Mouse (Mus musculus): ENCODE results near the gene Hoxc4. TPM values are rescaled to one million over a fixed set of nuclear protein-coding genes. Genes with fewer than 3 reads are reported as not detected.
A peak's percentile ranks its signal among the peaks of the same experiment; 100 is the strongest.

The Hoxc4 gene
- total RNA-seq, 2 experiments from 2014 or later: 5.3 to 6.3 TPM

DNA sequence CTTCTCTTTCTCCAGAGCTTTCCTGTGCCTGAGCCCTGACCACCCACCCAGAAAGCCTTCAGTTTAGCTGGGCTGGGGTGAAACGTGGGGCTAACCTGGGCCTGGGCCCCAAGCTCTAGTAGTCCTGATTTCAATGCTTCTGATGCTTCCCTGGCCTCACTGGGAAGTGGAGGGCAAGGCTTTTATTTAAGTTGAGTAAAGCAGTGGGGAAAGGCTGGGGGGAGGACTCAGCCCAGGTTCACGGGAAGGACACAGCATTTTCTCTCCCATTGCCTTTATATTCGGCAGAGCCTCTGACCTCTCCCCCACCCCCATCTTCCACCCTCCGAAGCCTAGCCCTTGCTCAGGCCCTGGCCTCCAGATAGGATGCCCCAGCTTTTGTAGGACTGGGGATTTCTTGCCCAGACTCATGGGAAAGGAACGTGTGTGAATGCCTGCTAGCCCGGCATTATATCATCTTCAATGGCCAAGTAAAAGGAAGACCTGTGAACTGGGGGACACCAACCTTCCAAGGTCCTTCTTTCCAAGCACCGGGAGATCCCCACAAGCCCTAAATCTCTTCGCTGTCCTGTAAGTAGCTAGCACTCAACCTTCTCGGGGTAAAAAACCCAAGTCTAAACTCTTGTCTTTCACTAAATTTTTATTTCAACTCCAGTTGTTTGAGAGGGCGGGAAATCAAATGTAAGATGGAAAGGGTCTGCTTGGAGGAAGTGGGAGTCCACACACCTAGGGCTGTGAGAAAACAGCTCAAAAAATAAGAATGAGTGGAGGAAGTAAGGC lies 20.2 kb downstream of the Hoxc4 start:
- no peak for DNase-seq

DNA sequence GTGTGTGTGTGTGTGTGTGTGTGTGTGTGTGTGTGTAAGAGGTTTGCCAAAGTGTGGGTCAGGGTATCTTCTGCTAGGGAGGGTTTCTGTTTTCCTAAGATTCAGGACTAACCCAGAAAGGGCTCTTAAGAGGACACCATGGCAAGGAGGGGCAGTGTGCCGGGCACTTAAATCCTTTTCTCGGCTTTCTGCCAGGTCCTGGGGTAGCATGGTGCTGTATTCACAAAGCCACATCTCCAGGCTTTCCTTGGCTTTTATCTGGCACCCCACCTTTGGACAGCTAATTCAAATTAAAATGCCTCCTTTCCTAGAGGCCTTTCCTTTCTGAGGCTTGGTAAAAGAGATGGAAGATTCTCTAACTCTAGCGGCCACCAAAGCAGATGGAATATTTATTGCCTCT lies 20.9 kb downstream of the Hoxc4 start:
- DNase-seq: no peak

DNA sequence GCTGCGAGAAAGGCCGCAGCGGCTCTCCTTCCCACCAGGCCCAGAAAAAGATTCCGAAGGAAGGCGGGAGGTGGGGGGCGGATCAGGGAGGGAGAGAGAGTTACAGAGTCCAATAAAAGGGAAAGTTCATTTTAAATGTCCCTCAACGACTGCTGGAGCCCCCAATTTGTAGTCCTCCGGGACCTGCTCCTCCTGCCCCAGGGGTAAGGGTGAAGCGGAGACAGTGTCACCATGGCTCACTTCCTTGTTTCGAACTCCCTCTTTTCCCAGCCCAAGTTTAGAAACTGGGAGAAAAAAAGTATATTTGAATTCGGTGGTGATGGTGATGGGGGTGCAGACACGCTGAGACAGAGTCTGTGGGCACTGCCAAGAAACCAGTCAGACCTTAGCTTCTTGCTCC lies 21.9 kb downstream of the Hoxc4 start:
- DNase-seq: no peak

DNA sequence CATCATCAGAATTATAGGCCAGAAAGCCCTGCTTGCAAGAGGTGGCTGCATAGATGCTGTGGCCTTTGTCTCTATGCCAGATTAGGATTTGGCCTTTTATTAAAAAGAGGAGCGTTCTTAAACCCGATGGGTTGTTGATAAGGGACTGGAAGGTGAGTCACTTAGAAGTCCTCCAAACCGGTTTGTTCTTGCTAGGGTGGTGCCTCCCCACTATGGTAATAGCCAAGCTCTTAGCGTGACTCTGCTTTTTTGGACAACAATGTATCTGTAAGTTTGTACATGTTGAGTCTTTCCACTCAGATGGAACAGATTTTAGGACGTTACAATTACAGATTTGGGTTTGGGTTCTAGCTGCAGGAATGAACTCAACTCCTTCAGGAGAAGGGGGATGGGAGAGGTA lies 22.9 kb downstream of the Hoxc4 start:
- DNase-seq: no peak

- no peak for DNase-seq
Observed at GRCm38 (mm10) chr15:103042209-103042608, 23.5 kb downstream of the Hoxc4 start.

GRCm38 (mm10) chr15:103051670-103052069 lies 32.9 kb downstream of the Hoxc4 start:
- no peak for DNase-seq

DNA sequence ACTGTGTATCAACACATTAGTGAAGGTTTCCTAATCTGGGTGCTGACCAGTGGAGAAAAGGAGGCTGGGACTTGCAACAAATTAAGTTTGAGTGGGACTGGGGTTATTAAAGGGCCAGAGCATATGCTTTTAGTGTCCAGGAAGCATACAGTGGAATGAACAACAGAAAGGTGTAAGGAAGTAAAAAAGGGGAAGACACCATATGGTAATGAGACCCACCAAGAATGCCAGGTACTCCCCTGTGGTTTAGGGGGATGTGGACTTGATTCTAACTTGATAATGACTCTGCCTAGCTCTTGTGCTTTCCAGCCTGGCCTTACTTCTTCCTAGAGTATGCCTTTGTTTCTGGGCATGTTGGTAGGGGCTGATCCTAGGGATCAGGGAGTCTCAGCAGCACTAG lies 34.5 kb downstream of the Hoxc4 start:
- DNase-seq: no peak

GRCm38 (mm10) chr15:103056396-103056795 lies 37.7 kb downstream of the Hoxc4 start:
- DNase-seq: no peak

DNA sequence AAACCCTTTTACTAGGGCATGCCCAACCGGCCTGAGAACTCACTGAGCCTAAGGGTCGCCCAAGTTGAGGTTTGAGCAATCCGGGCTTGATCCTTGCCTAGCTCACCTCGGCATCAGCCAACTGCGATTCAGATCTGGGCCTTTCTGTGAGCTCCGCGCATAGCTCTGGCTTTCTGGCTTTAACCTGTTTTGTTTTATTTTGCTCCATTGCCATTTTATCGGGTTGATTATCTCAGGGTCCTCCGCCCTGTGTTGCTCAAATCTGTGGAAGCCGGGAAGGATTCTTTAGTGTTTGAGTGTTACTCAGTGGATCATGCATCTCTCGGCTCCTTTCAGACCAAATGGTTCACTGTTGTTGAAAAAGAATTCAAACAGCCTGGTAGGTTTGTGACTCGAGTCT lies 40.0 kb downstream of the Hoxc4 start:
- DNase-seq: no peak

DNA sequence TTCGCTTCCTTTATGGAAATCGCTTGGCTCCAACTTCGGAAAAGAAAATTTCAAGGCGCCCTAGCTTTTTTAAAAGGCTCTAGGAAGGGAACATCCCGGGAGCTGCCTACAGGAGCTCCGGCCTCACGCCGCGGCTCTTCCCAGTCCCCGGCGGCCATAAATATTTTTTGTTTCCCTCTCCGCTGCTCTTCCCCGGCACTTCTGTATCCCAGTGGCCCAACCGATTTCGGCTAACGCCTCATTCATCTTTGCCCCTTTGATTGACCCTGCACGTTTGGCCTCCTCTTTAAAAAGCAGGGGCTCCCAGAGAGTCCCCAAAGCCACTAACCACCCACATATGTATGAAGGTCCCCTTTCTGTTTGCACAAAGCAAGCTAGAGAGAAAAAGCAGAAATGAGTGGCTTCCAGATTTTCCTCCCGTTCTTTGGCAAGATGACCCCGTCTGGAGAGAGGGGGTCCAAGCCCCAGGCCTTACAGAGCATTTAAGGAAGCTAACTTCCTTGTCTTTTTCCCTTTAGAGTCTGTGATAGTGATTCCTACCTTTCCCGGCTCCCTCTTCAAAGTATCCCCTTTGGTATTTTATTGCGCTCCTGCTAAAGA lies 40.8 kb downstream of the Hoxc4 start:
- no peak for DNase-seq

DNA sequence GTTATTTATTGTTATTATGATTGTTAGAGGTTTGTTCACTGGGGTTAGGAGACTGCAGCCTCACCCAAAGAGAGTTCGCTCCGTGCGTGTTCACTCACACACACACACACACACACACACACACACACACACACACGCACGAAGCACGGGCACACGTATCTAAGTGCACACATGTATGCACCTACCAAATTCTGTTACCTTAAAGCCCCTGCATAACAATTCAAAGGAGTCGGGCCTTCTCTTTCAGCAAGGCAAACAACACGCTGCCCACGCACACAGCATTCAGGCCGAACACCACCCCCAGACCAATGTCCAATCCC lies 41.2 kb downstream of the Hoxc4 start:
- DNase-seq: no peak

DNA sequence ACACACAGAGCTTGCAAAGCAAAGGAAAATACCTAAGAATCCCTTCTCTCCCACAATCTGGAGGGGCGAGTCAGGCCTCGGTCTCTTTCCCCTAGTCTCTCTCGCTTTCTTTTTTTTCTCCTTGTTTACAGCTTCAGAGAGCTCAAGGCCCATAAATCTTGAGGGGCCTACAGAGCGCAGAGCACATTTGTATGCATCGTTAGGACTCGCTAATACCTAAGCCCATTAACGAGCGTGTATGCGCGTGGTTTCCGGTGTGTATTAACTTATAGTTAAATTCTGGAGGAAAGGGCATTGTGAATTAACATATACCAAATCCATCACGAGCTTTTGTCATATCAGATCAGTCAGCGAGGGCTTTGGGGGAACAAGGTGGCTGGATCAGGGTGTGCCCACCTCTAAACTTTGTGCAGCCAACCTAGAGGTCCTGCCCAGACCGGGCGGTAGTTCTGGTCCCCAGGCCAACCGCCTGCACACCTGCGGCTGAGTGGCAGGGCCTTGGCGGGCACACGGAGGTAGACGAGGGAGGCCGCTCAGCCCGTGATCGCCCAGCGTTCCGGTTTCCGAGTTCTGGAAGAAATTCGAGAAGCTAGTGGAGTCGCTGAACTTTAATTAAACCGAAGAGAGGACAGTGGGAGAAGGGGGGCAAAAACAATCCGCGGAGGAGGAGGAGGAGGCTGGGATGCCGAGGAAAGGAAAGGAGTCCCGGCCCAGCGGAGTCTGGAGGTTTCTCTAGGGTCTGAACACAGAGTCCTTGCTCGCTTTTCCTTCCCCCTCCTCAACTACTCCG lies 41.8 kb downstream of the Hoxc4 start:
- DNase-seq: peak; percentile 17

- peak; percentile 39 for DNase-seq
Observed at GRCm38 (mm10) chr15:103061131-103061825, 42.5 kb downstream of the Hoxc4 start.

DNA sequence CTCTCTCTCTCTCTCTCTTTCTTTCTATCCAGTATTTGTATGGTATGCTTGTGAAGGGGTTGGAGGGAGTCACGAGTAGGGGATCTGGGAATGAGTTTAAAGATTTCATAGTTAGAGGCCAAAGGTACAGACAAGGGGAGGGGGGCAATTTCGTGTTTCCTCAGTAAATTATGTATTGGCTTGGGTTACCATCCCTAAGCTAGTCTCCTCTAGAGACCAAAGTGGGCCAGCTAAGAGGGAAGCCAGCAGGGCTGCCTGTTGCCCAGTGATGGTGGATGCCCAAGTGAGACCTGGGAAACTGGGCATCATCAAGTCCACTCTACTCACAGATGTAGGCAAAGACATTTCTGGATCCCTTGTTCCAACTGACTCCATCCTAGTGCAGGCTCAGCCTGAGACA lies 43.3 kb downstream of the Hoxc4 start:
- no peak for DNase-seq

DNA sequence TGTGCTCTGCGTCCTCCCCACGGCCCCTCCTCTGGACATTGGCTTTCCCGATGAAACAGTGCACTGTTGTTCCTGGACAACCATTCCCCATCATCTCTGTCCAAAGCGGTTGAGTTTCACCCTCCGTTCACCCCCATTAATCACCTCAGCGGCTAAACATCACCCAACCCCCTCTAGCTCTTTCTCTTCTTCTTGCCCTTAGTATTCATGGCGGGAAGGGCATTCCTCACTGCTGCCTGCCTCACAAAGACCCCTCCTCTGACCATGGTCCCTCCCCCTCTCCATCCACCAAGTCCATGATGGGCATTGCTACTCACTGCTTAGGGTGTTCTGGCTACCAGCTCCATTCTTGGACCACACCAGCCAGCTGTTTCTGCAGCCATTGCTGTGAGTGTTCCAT lies 46.9 kb downstream of the Hoxc4 start:
- DNase-seq: no peak

DNA sequence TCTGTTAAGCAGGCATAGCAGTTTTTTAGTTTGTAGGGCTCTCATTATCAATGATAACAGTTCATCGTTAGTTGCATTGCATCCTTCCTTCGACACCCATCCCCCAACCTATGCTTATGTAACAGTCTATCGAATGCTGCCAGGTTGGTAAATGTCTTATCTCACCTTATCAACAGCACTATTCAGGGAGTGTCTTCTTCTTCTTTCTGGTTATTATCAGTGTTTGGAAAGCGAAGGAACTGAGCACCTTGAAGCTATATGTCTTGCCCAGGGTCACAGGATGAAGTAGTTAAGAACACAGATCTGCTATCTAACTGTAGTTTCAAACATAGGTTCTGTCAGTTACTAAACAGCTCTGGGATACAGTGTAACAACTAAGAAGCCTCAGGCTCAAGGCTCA lies 49.0 kb downstream of the Hoxc4 start:
- DNase-seq: no peak

GRCm38 (mm10) chr15:103069173-103069572 lies 50.4 kb downstream of the Hoxc4 start:
- peak; percentile 29 for DNase-seq

GRCm38 (mm10) chr15:103071266-103071665 lies 52.5 kb downstream of the Hoxc4 start:
- no peak for DNase-seq

GRCm38 (mm10) chr15:103074663-103075415 lies 56.1 kb downstream of the Hoxc4 start:
- no peak for DNase-seq

DNA sequence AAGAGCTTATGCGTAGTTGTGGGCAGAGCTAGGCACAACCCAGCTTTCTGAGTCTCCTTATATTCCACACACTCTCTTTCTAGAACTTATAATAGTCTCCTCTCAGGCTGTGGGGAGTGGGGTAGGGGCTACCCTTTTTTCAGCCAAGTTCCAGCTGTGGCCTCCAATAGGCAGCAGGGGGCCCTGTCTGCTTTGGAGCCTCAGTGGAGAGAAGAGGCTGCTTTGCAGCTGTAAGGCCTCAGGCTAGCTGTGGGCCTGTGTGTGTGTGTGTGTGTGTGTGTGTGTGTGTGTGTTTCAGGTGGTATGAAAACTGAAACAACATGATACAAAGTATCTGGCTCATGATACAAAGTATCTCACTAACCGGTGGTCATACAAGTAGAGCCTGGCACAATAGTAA lies 58.9 kb downstream of the Hoxc4 start:
- DNase-seq: no peak

GRCm38 (mm10) chr15:103082622-103083021 lies 63.9 kb downstream of the Hoxc4 start:
- no peak for DNase-seq

DNA sequence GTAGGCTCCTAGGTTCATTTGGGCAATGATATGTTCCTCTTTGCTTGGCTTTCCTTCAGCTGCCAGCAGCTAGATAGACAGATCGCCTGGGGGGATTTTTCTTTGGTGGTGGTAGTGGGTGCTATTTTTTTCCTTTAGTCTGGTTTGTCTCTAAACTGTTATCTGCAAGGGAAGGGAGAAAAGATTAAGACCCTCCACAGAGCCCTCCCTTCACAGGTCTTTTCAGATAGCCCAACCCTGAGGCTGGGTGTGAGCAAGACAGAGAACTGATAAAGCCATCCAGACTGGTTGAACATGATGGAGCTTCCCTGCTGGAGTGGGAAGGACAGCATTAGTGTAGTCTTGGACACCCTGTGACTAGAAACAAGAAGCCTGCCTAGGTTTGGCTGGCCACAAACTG lies 64.9 kb downstream of the Hoxc4 start:
- DNase-seq: no peak
